Mouse (Mus musculus): Measurements from ENCODE around the gene Rin1.

DNA sequence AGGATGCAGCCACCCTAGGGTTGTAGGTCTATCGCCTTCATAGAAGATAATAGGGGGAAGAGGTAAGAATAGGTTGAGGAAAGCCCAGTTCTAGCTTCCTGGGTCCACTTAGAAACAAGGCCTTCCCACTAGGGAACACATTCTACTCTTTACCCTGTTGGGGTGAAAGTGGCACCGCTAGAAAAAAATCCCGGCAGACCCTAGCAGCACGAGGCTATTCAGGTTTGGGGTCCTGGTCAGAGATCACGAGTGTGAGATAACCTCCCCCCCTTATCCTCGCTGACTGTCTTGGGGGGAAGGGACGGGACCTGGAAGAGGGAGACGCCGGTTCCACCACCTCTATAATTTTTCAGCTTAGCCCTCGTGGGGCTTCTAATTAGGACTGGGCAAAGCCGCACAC is 20.8 kb downstream of the Rin1 start:
- TF ChIP-seq TAL1 (IDR thresholded peaks at IDR 0.05; ENCODE audit: low read length) (no peak), GATA1 (IDR thresholded peaks at IDR 0.05; ENCODE audit: low read length) (no peak)
